Mouse (Mus musculus): ENCODE measurements around the gene Zfp319. TPM values are rescaled to one million over a fixed set of nuclear protein-coding genes. Genes with fewer than 3 reads are reported as not detected.

Zfp319 gene
- polyA plus RNA-seq, 1 experiment from 2014 or later, result 4.8 TPM

- Histone ChIP-seq H3K27ac (no peak overlapping the region), H3K4me3 (ENCODE audit: inconsistent target) (no peak overlapping the region), H3K36me3 (ENCODE audit: inconsistent target) (no peaks in the 10 kb centered on the region), H3K79me2 (ENCODE audit: inconsistent target) (no peaks in the 10 kb centered on the region)
- WGBS (ENCODE audit: missing documents), result 68% methylated on average over 7 of the region's 7 CpGs
Observed at GRCm38 (mm10) chr8:95360181-95361015, 28.6 kb upstream of the Zfp319 start.

DNA sequence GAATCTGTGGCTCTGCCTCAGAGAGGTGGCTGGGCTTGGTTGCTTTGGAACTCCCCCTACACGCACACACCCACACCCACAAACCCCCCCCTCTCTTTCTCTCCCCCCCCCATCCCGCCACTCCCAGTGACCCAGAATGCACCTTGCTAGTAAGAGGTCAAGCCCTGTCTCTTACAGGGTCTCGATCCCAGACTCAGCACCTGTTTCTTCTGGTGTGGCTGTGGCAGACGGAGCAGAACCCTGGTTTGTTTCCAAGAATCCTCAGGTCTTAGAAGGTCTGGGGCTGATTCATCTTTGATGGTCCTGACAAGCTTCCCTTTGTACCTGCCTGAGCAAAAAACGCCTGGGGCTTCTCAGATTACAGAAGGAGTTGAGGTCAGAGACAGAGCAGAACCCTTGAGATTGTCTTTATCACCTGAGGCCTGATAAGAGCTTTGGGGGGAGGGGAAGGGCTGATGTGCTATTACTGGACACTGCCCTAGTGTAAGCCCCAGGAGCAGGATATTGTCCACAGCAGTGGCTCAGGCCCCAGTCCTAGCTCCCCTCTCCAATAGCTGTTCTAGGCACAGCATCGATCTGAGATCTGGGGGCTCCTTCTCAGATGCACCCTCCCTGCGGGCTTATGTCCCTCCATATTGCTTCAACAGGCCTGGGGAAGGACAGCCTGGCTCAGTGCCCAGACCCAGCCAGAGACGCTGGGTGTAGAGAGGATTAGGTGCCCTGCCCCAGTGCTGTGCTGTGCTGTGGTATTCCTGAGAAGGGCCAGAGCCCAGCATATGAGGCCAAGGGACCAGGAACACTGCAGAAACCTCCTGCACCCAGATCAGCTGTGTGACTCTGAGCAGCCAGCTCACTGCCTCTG, 27.0 kb upstream of the Zfp319 start:
- WGBS (ENCODE audit: missing documents), result 84% methylated on average over 6 of the region's 8 CpGs
- no peaks in the 10 kb centered on the region for H3K36me3 ChIP-seq (ENCODE audit: inconsistent target)
- H3K27ac ChIP-seq, result no peak overlapping the region
- no peak overlapping the region for H3K4me3 ChIP-seq (ENCODE audit: inconsistent target)
- H3K79me2 ChIP-seq (ENCODE audit: inconsistent target), result no peaks in the 10 kb centered on the region

DNA sequence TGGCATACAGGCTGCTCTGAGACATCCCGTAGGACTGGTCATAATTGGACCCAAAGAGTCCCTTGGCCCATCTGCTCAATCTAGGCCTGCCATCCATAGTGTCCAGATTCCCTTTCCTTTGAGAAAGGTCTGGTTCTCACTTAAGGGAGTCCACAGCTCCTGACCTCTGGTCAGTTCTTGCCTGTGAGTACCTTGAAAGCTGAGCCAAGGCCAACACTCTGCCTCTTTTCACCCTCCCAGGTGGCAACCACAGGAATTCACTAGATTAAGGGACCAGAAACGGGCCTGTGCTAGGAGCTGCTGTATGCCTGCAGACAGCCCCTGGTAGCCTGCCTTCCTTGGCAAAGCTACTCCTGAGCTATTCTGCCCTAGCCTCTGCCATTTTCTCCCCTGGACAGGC, 22.9 kb upstream of the Zfp319 start:
- no peaks in the 10 kb centered on the region for H3K79me2 ChIP-seq (ENCODE audit: inconsistent target)
- H3K36me3 ChIP-seq (ENCODE audit: inconsistent target), result no peaks in the 10 kb centered on the region
- H3K4me3 ChIP-seq (ENCODE audit: inconsistent target), result no peak overlapping the region
- WGBS (ENCODE audit: missing documents), result 95% methylated on average over 2 of the region's 2 CpGs
- no peak overlapping the region for H3K27ac ChIP-seq

- H3K79me2 ChIP-seq (ENCODE audit: inconsistent target), result no peaks in the 10 kb centered on the region
- no peaks in the 10 kb centered on the region for H3K36me3 ChIP-seq (ENCODE audit: inconsistent target)
- 14% methylated on average over 61 of the region's 62 CpGs for WGBS (ENCODE audit: missing documents)
- H3K27ac ChIP-seq, result no peak overlapping the region
- no peak overlapping the region for H3K4me3 ChIP-seq (ENCODE audit: inconsistent target)
Observed at GRCm38 (mm10) chr8:95352871-95353866, 21.4 kb upstream of the Zfp319 start.

DNA sequence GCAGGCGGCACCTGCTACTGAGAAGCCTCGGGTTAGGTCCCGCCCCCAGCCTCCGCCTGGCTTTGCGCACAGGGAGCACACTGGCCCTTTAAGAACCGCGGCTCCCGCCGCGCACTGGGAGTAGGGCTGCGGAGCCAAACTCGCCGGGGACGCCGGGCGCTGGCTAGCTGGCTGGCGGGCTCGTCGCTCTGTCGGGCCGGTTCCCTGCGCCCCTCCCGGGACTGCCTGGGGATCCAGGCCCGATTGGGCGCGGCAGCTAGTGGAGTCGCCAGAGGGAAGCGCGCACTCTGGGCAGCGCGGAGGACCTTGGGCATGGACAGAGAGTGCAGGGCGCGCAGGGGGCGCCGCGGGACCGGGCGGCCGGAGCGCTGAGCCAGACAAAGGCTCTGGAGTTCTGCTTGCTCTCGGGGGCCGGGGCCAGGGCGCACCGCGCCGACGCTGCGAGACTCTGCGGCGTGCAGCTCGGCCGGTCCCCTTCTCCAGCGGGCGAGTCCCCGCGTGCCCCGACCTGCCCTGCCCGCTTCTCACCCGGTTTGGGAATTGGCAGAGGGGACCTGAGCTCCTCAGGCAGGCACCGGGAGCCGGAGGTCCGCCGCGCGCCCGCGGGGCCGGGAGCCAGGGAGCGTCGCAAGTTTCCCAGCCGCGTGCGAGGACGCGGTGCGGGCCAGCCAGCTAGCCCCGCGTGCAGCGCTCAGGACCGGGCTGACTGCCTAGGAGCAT, 20.6 kb upstream of the Zfp319 start, which contains the start of gene Mmp15:
Mmp15 (plus strand) TSS at position 118 of the 720 bp plus-strand sequence.
- H3K4me3 ChIP-seq (ENCODE audit: inconsistent target), result no peak within 1 kb of the TSS
- under 1% methylated on average over 66 of the region's 80 CpGs for WGBS (ENCODE audit: missing documents)
- H3K36me3 ChIP-seq (ENCODE audit: inconsistent target), result peaks cover 7% of the 10 kb centered on the region; the same call in 1 of the 2 replicates
- no peaks in the 10 kb centered on the region for H3K79me2 ChIP-seq (ENCODE audit: inconsistent target)
- H3K27ac ChIP-seq, result no peak within 1 kb of the TSS

DNA sequence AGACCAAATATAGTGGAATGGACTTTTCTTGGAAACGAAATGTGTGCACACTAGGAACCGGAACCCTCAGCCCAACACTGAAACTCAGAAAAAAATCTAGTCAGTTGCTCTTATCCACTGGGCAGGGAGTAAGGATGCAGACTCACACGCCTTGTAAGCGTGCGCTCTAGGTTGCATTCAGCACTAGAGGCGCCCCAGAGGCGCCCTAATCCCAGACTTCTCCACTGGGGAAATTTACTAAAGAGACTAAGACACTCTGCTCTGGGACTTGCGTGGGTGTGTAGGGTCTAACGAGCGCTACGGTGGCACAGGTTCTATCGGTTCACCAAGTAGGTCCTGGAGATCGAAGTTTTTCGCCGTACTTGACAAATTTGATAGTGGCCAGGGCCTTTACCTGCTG, 19.7 kb upstream of the Zfp319 start:
- Histone ChIP-seq H3K27ac (no peak overlapping the region), H3K36me3 (ENCODE audit: inconsistent target) (peaks cover 16% of the 10 kb centered on the region; the same call in 1 of the 2 replicates), H3K79me2 (ENCODE audit: inconsistent target) (no peaks in the 10 kb centered on the region), H3K4me3 (ENCODE audit: inconsistent target) (no peak overlapping the region)
- 14% methylated on average over 15 of the region's 15 CpGs for WGBS (ENCODE audit: missing documents)

DNA sequence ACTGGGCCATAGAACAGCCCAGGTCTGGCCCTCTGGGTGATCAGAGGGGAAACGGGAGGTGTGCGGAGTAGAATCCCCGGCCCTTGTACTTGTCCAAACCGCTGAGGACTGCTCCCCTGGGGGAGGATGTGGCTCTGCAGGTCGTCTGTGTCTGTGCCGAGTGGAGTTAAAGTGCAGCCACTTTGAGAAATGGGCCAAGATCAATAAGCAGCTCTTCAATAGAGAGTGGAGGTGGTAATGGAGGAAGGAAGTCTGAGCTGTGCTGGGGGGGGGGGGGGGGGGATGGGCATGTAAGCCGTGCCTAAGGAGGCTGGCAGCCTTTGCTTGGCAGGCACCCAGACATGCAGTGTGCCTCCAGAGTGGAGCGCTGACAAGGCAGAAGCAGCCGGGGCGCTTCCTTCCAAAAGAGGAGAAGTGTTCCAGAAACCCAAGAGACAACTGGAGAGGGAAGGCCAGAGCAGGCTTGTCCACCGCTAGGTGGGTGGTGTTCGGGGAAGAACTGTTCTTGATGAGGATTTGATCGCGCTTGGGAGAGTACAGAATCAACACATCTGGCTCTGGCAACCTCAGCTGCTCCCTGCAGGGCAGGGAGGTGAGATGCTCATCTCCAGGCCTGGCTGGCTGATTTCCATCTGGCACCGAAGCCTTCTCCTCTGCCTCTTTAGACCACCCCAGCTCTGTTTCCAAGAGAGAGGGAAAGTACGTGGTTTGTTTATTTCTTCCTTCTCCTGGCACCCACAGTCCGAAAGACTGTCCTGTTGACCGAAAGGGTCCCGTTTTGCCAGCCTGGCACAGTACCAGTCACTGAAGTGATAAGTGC, 17.3 kb upstream of the Zfp319 start:
- Histone ChIP-seq H3K79me2 (ENCODE audit: inconsistent target) (no peaks in the 10 kb centered on the region), H3K36me3 (ENCODE audit: inconsistent target) (peaks cover 40% of the 10 kb centered on the region), H3K4me3 (ENCODE audit: inconsistent target) (no peak overlapping the region), H3K27ac (peak overlapping the region; percentile 25; the same call in 1 of the 2 replicates)
- WGBS (ENCODE audit: missing documents), result 24% methylated on average over 18 of the region's 19 CpGs

DNA sequence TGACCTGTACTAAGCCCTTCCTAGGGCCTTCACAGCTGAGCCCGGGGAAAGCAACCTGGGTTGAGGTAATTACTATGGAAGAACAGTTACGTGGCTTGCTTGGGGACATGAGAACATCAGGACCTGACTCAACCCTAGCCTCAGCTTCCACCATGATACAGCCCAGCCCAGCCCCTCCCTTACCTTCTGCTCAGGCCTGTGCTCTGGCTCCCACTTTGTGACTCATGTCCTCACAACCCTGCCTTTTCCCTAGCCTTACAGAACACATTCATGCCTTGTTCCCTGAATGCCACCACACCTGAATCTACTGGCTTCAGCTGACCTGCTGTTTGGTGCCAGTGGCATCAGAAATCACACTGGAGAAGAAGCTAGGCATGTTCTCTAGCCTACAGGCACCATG, 16.6 kb upstream of the Zfp319 start:
- 91% methylated on average over 2 of the region's 2 CpGs for WGBS (ENCODE audit: missing documents)
- peaks cover 47% of the 10 kb centered on the region for H3K36me3 ChIP-seq (ENCODE audit: inconsistent target)
- H3K4me3 ChIP-seq (ENCODE audit: inconsistent target), result no peak overlapping the region
- peak overlapping the region; percentile 25; the same call in 1 of the 2 replicates for H3K27ac ChIP-seq
- no peaks in the 10 kb centered on the region for H3K79me2 ChIP-seq (ENCODE audit: inconsistent target)

GRCm38 (mm10) chr8:95346643-95347545, 15.1 kb upstream of the Zfp319 start:
- no peak overlapping the region for H3K4me3 ChIP-seq (ENCODE audit: inconsistent target)
- H3K79me2 ChIP-seq (ENCODE audit: inconsistent target), result no peaks in the 10 kb centered on the region
- no peak overlapping the region for H3K27ac ChIP-seq
- peaks cover 61% of the 10 kb centered on the region for H3K36me3 ChIP-seq (ENCODE audit: inconsistent target)
- WGBS (ENCODE audit: missing documents), result 63% methylated on average over 8 of the region's 8 CpGs

- H3K36me3 ChIP-seq (ENCODE audit: inconsistent target), result peaks cover 84% of the 10 kb centered on the region
- no peak overlapping the region for H3K4me3 ChIP-seq (ENCODE audit: inconsistent target)
- H3K27ac ChIP-seq, result no peak overlapping the region
- 94% methylated on average over 6 of the region's 6 CpGs for WGBS (ENCODE audit: missing documents)
- H3K79me2 ChIP-seq (ENCODE audit: inconsistent target), result peaks cover 20% of the 10 kb centered on the region; the same call in 1 of the 2 replicates
Observed at GRCm38 (mm10) chr8:95344668-95345067, 12.9 kb upstream of the Zfp319 start.

- WGBS (ENCODE audit: missing documents), result 92% methylated on average over 5 of the region's 5 CpGs
- peaks cover 95% of the 10 kb centered on the region for H3K36me3 ChIP-seq (ENCODE audit: inconsistent target)
- peaks cover 50% of the 10 kb centered on the region for H3K79me2 ChIP-seq (ENCODE audit: inconsistent target)
- H3K4me3 ChIP-seq (ENCODE audit: inconsistent target), result no peak overlapping the region
- H3K27ac ChIP-seq, result no peak overlapping the region
Observed at GRCm38 (mm10) chr8:95341721-95342120, 10.0 kb upstream of the Zfp319 start.

- H3K36me3 ChIP-seq (ENCODE audit: inconsistent target), result peaks cover 57% of the 10 kb centered on the region
- H3K27ac ChIP-seq, result peak overlapping the region; percentile 86
- peaks cover 84% of the 10 kb centered on the region for H3K79me2 ChIP-seq (ENCODE audit: inconsistent target)
- H3K4me3 ChIP-seq (ENCODE audit: inconsistent target), result peak overlapping the region; percentile 14; the same call in 1 of the 2 replicates
Observed at GRCm38 (mm10) chr8:95336363-95336762, 4.6 kb upstream of the Zfp319 start.
